Mouse (Mus musculus) adrenal gland, postnatal 36 days (tissue): ENCODE results near the gene Lmf1. TPM values are rescaled to one million over a fixed set of nuclear protein-coding genes. Genes with fewer than 3 reads are reported as not detected.

Experiments used
- DNase-seq, 2 experiments: peaks; one replicate each; pipeline ENCODE4 v3.0.0; 2021; ENCODE audit warnings: mixed read lengths in 1 of 2
- total RNA-seq, 2 experiments: library from RNA; stranded (reverse); gene quantifications; 2 replicates each; pipeline ENCODE4 v1.2.3; 2021

The Lmf1 gene
- total RNA-seq, 2 experiments from 2014 or later: 29.6 to 37.9 TPM

DNA sequence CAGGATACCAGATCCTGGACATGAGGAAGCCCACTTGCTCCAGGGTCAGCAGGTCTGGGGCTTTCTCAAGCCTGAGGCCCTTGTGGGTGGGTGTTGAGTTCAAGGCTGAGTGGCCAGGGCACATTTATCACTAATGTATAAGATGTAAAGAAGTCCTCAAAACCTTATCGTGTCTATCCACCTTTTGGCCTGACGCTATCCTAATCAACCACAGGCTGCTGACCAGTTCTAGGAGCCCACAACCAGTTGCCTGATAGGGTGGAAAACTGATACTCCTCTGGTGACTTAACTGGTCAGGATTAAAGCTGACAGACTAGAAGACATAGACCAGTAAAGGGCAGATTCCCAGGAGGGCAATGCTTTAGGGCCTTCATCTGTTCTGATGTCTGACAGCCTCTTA lies 131.1 kb downstream of the Lmf1 start:
- no peak for DNase-seq

DNA sequence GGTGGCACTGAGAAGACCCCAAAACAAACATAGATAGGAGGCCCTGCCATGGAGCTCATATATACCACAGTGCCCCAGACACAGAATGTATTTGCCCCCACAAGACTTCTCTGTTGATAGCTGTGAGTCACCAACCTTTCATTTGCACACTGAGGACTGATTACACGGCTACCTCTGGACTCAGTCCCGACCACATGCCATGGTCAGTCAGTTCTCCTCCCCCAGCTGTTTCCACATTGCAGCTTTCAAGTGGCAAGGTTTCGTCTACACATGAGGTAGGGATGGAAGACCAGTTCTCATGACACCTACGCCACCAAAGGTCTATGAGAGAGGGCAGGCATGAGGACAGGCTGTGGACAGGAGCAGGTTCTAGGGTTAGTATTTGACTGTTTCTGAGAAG lies 132.3 kb downstream of the Lmf1 start:
- no peak for DNase-seq

Other genes with a start within 250 kb of the Lmf1 start
- 1 to 10 TPM in 1 of 2 experiments, under 1 TPM in 1; 0.63 to 1.2 TPM for gene Tpsab1, start 233.5 kb upstream of the Lmf1 start, total RNA-seq
- 1 to 10 TPM; 2.8 to 3.2 TPM for gene Tpsb2, start 212.8 kb upstream of the Lmf1 start, total RNA-seq
- gene Tpsg1, start 209.8 kb upstream of the Lmf1 start, total RNA-seq: not detected
- 10 to 100 TPM; 58.7 to 97.3 TPM for gene Cacna1h, start 145.3 kb upstream of the Lmf1 start, total RNA-seq
- not detected for gene Tekt4, start 124.5 kb upstream of the Lmf1 start, total RNA-seq
- under 1 TPM; 0.49 to 0.53 TPM for gene Sstr5, start 81.8 kb upstream of the Lmf1 start, total RNA-seq
- gene Sox8, start 8.4 kb upstream of the Lmf1 start, total RNA-seq: 1 to 10 TPM; 1.3 to 2.5 TPM
- 1 to 10 TPM; 1.7 to 2.3 TPM for gene Gng13, start 138.1 kb downstream of the Lmf1 start, total RNA-seq
- 1 to 10 TPM; 3.6 to 4.0 TPM for gene Chtf18, start 148.3 kb downstream of the Lmf1 start, total RNA-seq
- gene Rpusd1, start 148.6 kb downstream of the Lmf1 start, total RNA-seq: 10 to 100 TPM; 12.5 to 13.4 TPM
- not detected for gene Mslnl, start 157.0 kb downstream of the Lmf1 start, total RNA-seq
- 1 to 10 TPM; 5.5 to 8.2 TPM for gene Msln, start 175.3 kb downstream of the Lmf1 start, total RNA-seq
- gene Narfl, start 194.7 kb downstream of the Lmf1 start, total RNA-seq: 10 to 100 TPM; 26.0 to 31.0 TPM
- 10 to 100 TPM; 17.6 to 32.8 TPM for gene Haghl, start 206.6 kb downstream of the Lmf1 start, total RNA-seq
- not detected for gene Ccdc78, start 207.5 kb downstream of the Lmf1 start, total RNA-seq
- 10 to 100 TPM; 76.7 to 85.4 TPM for gene Fam173a, start 213.8 kb downstream of the Lmf1 start, total RNA-seq
- not detected for gene AC134908.4, start 216.6 kb downstream of the Lmf1 start, total RNA-seq
- gene Metrn, start 218.1 kb downstream of the Lmf1 start, total RNA-seq: 10 to 100 TPM; 24.5 to 27.7 TPM
- 10 to 100 TPM; 19.4 to 34.2 TPM for gene Fbxl16, start 230.0 kb downstream of the Lmf1 start, total RNA-seq
- gene Wdr24, start 244.5 kb downstream of the Lmf1 start, total RNA-seq: 10 to 100 TPM; 16.6 to 20.8 TPM
- gene Jmjd8, start 249.8 kb downstream of the Lmf1 start, total RNA-seq: 10 to 100 TPM; 87.8 to 93.9 TPM